In genomic region chr9:66152011-66152410, GRCm38 (mm10) we compare ENCODE assay signal across 21 mouse cellular contexts. TPM values are rescaled to one million over a fixed set of nuclear protein-coding genes. Genes with fewer than 3 reads are reported as not detected.
DNase-seq lines count a peak whose midpoint lies in the region; ATAC-seq and TF ChIP-seq lines count a peak whose summit lies in the region.
"Had no signal": no experiment of that assay in that cellular context is flagged by ENCODE, and none has a peak within 500 bp of the region (broad histone marks: within the 10 kb centered on the region; RNA-seq: fewer than 3 reads in every experiment).

No protein-coding gene starts in this region.

- no peak overlapping the region for H3K4me2 ChIP-seq in hindbrain, postnatal 0 days (ENCODE audit: low read depth, low read length)
- no peak overlapping the region for H3K4me2 ChIP-seq in midbrain, embryonic 11.5 days
- no peak overlapping the region for H3K4me2 ChIP-seq in midbrain, embryonic 14.5 days (ENCODE audit: low read length)
- H3K4me2 ChIP-seq: embryonic facial prominence, embryonic 12.5 days; forebrain, embryonic 13.5 days; forebrain, embryonic 15.5 days had no signal

- no peaks in the 10 kb centered on the region for H3K9me3 ChIP-seq in hindbrain, embryonic 10.5 days
- H3K9me3 ChIP-seq in hindbrain, postnatal 0 days (ENCODE audit: low read length): no peaks in the 10 kb centered on the region
- no peaks in the 10 kb centered on the region for H3K9me3 ChIP-seq in midbrain, embryonic 11.5 days (ENCODE audit: control insufficient read depth, low read length)
- no peaks in the 10 kb centered on the region for H3K9me3 ChIP-seq in midbrain, embryonic 14.5 days (ENCODE audit: control insufficient read depth, low read length)
- H3K9me3 ChIP-seq: embryonic facial prominence, embryonic 10.5 days; embryonic facial prominence, embryonic 12.5 days; forebrain, embryonic 13.5 days; forebrain, embryonic 15.5 days; G1E had no signal

- no peak for ATAC-seq in hindbrain, postnatal 0 days
- no peak for ATAC-seq in midbrain, embryonic 11.5 days (ENCODE audit: low FRiP score)
- ATAC-seq in midbrain, embryonic 14.5 days (ENCODE audit: low FRiP score, low TSS enrichment): no peak
- ATAC-seq: forebrain, embryonic 13.5 days; forebrain, embryonic 15.5 days; forebrain, postnatal 0 days; Patski had no signal

- intact Hi-C loops in gastrocnemius, adult 2 months (cut with DNase I): no loop called here

- no peak for DNase-seq in hindbrain, embryonic 10.5 days (ENCODE audit: low spot score)
- no peak for DNase-seq in hindbrain, postnatal 0 days (ENCODE audit: low spot score)
- DNase-seq in midbrain, embryonic 11.5 days (ENCODE audit: low spot score, missing footprints): peak; percentile 31
- DNase-seq in midbrain, embryonic 14.5 days: no peak
- DNase-seq in ZHBTc4 (ENCODE audit: low read depth, low spot score): peak; percentile 12
- no peak for DNase-seq in gastrocnemius, adult 2 months
- DNase-seq: adrenal gland, adult 8-10 months; adrenal gland, postnatal 14 days; adrenal gland, postnatal 36 days; cerebellum, adult 11-12 months; cerebellum, adult 2 months; cerebellum, adult 9-10 months; cerebellum, postnatal 10 days; cerebellum, postnatal 25 days; forebrain, postnatal 0 days had no signal

- TF ChIP-seq CTCF in hindbrain, postnatal 0 days (IDR thresholded peaks at IDR 0.05; ENCODE audit: low read depth): no peak
- no peak for TF ChIP-seq CTCF in gastrocnemius, adult 2 months (IDR thresholded peaks at IDR 0.05)

- no peak overlapping the region for H3K9ac ChIP-seq in hindbrain, postnatal 0 days (replicated peaks; ENCODE audit: low read length)
- H3K9ac ChIP-seq in midbrain, embryonic 11.5 days (ENCODE audit: low read length): no peak overlapping the region
- no peak overlapping the region for H3K9ac ChIP-seq in midbrain, embryonic 14.5 days (replicated peaks; ENCODE audit: low read length)
- H3K9ac ChIP-seq: embryonic facial prominence, embryonic 12.5 days; forebrain, embryonic 13.5 days; forebrain, embryonic 15.5 days; forebrain, postnatal 0 days had no signal

- H3K27ac ChIP-seq in hindbrain, embryonic 10.5 days: 0 out of 2 replicates have a peak overlapping the region, but pooled peaks have one; percentile 13
- H3K27ac ChIP-seq in hindbrain, postnatal 0 days: no peak overlapping the region
- no peak overlapping the region for H3K27ac ChIP-seq in midbrain, embryonic 11.5 days (ENCODE audit: low read depth, low read length)
- no peak overlapping the region for H3K27ac ChIP-seq in midbrain, embryonic 14.5 days (replicated peaks; ENCODE audit: low read depth, low read length)
- no peak overlapping the region for H3K27ac ChIP-seq in gastrocnemius, adult 2 months
- H3K27ac ChIP-seq: embryonic facial prominence, embryonic 12.5 days; forebrain, embryonic 13.5 days; forebrain, embryonic 15.5 days had no signal

- no peaks in the 10 kb centered on the region for H3K36me3 ChIP-seq in hindbrain, embryonic 10.5 days
- no peaks in the 10 kb centered on the region for H3K36me3 ChIP-seq in hindbrain, postnatal 0 days (ENCODE audit: insufficient read depth, low read length)
- no peaks in the 10 kb centered on the region for H3K36me3 ChIP-seq in midbrain, embryonic 11.5 days (ENCODE audit: control insufficient read depth, insufficient read depth, low read length)
- H3K36me3 ChIP-seq in midbrain, embryonic 14.5 days (ENCODE audit: control insufficient read depth, insufficient read depth, low read length): no peaks in the 10 kb centered on the region
- H3K36me3 ChIP-seq: embryonic facial prominence, embryonic 10.5 days; embryonic facial prominence, embryonic 12.5 days; forebrain, embryonic 15.5 days; G1E had no signal

- peaks cover 14% of the 10 kb centered on the region for H3K4me1 ChIP-seq in hindbrain, embryonic 10.5 days (replicated peaks)
- H3K4me1 ChIP-seq in hindbrain, postnatal 0 days (ENCODE audit: insufficient read depth, low read length): no peaks in the 10 kb centered on the region
- H3K4me1 ChIP-seq in midbrain, embryonic 11.5 days (ENCODE audit: control insufficient read depth, insufficient read depth, low read length): no peaks in the 10 kb centered on the region
- no peaks in the 10 kb centered on the region for H3K4me1 ChIP-seq in midbrain, embryonic 14.5 days (ENCODE audit: control insufficient read depth, insufficient read depth, low read length)
- H3K4me1 ChIP-seq: embryonic facial prominence, embryonic 12.5 days; forebrain, embryonic 13.5 days; forebrain, embryonic 15.5 days had no signal

- no peak overlapping the region for H3K4me3 ChIP-seq in hindbrain, embryonic 10.5 days
- H3K4me3 ChIP-seq in hindbrain, postnatal 0 days (ENCODE audit: low read length): no peak overlapping the region
- H3K4me3 ChIP-seq in midbrain, embryonic 11.5 days (ENCODE audit: low read depth, low read length): no peak overlapping the region
- no peak overlapping the region for H3K4me3 ChIP-seq in midbrain, embryonic 14.5 days (replicated peaks; ENCODE audit: low read depth, low read length)
- no peak overlapping the region for H3K4me3 ChIP-seq in gastrocnemius, adult 2 months
- H3K4me3 ChIP-seq: embryonic facial prominence, embryonic 10.5 days; embryonic facial prominence, embryonic 12.5 days; forebrain, embryonic 13.5 days; forebrain, embryonic 15.5 days had no signal

- H3K27me3 ChIP-seq in hindbrain, embryonic 10.5 days (ENCODE audit: insufficient read depth, poor library complexity, severe bottlenecking): peaks cover 31% of the 10 kb centered on the region
- no peaks in the 10 kb centered on the region for H3K27me3 ChIP-seq in hindbrain, postnatal 0 days (ENCODE audit: insufficient read depth, low read length)
- no peaks in the 10 kb centered on the region for H3K27me3 ChIP-seq in midbrain, embryonic 11.5 days (ENCODE audit: control insufficient read depth, insufficient read depth, low read length)
- H3K27me3 ChIP-seq in midbrain, embryonic 14.5 days (ENCODE audit: control insufficient read depth, insufficient read depth, low read length): no peaks in the 10 kb centered on the region
- H3K27me3 ChIP-seq: forebrain, embryonic 15.5 days had no signal

- 73% methylated on average over 9 of the region's 9 CpGs for WGBS in hindbrain, embryonic 10.5 days
- 71% methylated on average over 9 of the region's 9 CpGs for WGBS in hindbrain, postnatal 0 days
- 68% methylated on average over 9 of the region's 9 CpGs for WGBS in midbrain, embryonic 11.5 days
- 75% methylated on average over 9 of the region's 9 CpGs for WGBS in midbrain, embryonic 14.5 days

RNA-seq across cellular contexts. Expression of gene Dapk2, which starts 6.0 kb away (rescaled TPM):
- polyA plus RNA-seq in hindbrain, embryonic 10.5 days (2016; fragmentation: Nextera tagmentation; extraction: Ambion mirVana): 3.5 and 5.1 TPM in 2 replicates
- 0.21 TPM in 1 of 2 replicates, not detected in the other for total RNA-seq in hindbrain, postnatal 0 days (2014; rRNA removed)
- polyA plus RNA-seq in hindbrain, postnatal 0 days (2015; fragmentation: Nextera tagmentation; extraction: Ambion mirVana): 0.55 and 0.58 TPM in 2 replicates
- 6.7 and 7.4 TPM in 2 replicates for polyA plus RNA-seq in midbrain, embryonic 11.5 days (2014; fragmentation: Nextera tagmentation; extraction: Ambion mirVana)
- polyA plus RNA-seq in midbrain, embryonic 14.5 days (2014; fragmentation: Nextera tagmentation; extraction: Ambion mirVana): 0.66 and 0.78 TPM in 2 replicates
- total RNA-seq in gastrocnemius, adult 2 months (2021): 10 to 100 TPM; 24.2 to 38.4 TPM

RNA-seq across cellular contexts. Expression of gene Ciao2a, which starts 25.6 kb away (rescaled TPM):
- 138 and 149 TPM in 2 replicates for polyA plus RNA-seq in hindbrain, embryonic 10.5 days (2016; fragmentation: Nextera tagmentation; extraction: Ambion mirVana)
- total RNA-seq in hindbrain, postnatal 0 days (2014; rRNA removed): 25.5 and 29.4 TPM in 2 replicates
- 77.6 and 84.8 TPM in 2 replicates for polyA plus RNA-seq in hindbrain, postnatal 0 days (2015; fragmentation: Nextera tagmentation; extraction: Ambion mirVana)
- 156 and 171 TPM in 2 replicates for polyA plus RNA-seq in midbrain, embryonic 11.5 days (2014; fragmentation: Nextera tagmentation; extraction: Ambion mirVana)
- 68.4 and 76.2 TPM in 2 replicates for polyA plus RNA-seq in midbrain, embryonic 14.5 days (2014; fragmentation: Nextera tagmentation; extraction: Ambion mirVana)
- 10 to 100 TPM; 43.7 to 52.9 TPM for total RNA-seq in gastrocnemius, adult 2 months (2021)

RNA-seq across cellular contexts. Expression of gene Snx1, which starts 25.6 kb away (rescaled TPM):
- polyA plus RNA-seq in hindbrain, embryonic 10.5 days (2016; fragmentation: Nextera tagmentation; extraction: Ambion mirVana): 128 and 136 TPM in 2 replicates
- 43.4 and 50.4 TPM in 2 replicates for total RNA-seq in hindbrain, postnatal 0 days (2014; rRNA removed)
- 47.3 and 55.0 TPM in 2 replicates for polyA plus RNA-seq in hindbrain, postnatal 0 days (2015; fragmentation: Nextera tagmentation; extraction: Ambion mirVana)
- polyA plus RNA-seq in midbrain, embryonic 11.5 days (2014; fragmentation: Nextera tagmentation; extraction: Ambion mirVana): 147 and 150 TPM in 2 replicates
- polyA plus RNA-seq in midbrain, embryonic 14.5 days (2014; fragmentation: Nextera tagmentation; extraction: Ambion mirVana): 55.6 and 87.9 TPM in 2 replicates
- total RNA-seq in gastrocnemius, adult 2 months (2021): 10 to 100 TPM; 10.9 to 16.0 TPM

Comparison
In these comparisons a context has a peak if more than half of its experiments do, and no peak if none do; other contexts are left out.
1. DNase-seq: peak in midbrain, embryonic 11.5 days (single experiment) and ZHBTc4 (single experiment); none in hindbrain, embryonic 10.5 days (single experiment), hindbrain, postnatal 0 days (single experiment), midbrain, embryonic 14.5 days (single experiment) and gastrocnemius, adult 2 months (single experiment).